Mouse (Mus musculus) intestine, embryonic 14.5 days (tissue): ENCODE measurements around the gene Rnh1. TPM values are rescaled to one million over a fixed set of nuclear protein-coding genes. Genes with fewer than 3 reads are reported as not detected.

Experiments used
- ATAC-seq: fragments of 200-750 bp; cut with Nextera tagmentation; replicated peaks from 2 replicates; pipeline ENCODE4 v1.8.0; 2017; ENCODE audit warnings: low read depth, moderate number of reproducible peaks, moderate TSS enrichment, moderate library complexity; ENCODE audit not compliant: low FRiP score, low TSS enrichment
- DNase-seq: peaks from one replicate; pipeline ENCODE4 v3.0.0-alpha.2; 2018; ENCODE audit warnings: low spot score
- H3K27ac ChIP-seq: fragments of 300-500 bp; sonication (generic); 2 replicates; pipeline ENCODE4 v1.5.1; 2014; ENCODE audit warnings: low read depth, mild to moderate bottlenecking, control low read depth
- H3K27me3 ChIP-seq: fragments of 300-500 bp; sonication (generic); replicated peaks from 2 replicates; pipeline ENCODE4 v1.6.1; 2014; ENCODE audit warnings: low read length, control low read depth; ENCODE audit not compliant: control insufficient read depth, insufficient read depth
- H3K36me3 ChIP-seq: fragments of 300-500 bp; sonication (generic); 2 replicates; pipeline ENCODE4 v1.6.1; 2014; ENCODE audit warnings: low read length, control low read depth; ENCODE audit not compliant: control insufficient read depth, insufficient read depth
- H3K4me1 ChIP-seq: fragments of 300-500 bp; sonication (generic); replicated peaks from 2 replicates; pipeline ENCODE4 v1.6.1; 2014; ENCODE audit warnings: low read length, control low read depth, mixed read lengths; ENCODE audit not compliant: control insufficient read depth, insufficient read depth
- H3K4me2 ChIP-seq: fragments of 300-500 bp; sonication (generic); 2 replicates; pipeline ENCODE4 v1.6.1; 2014; ENCODE audit warnings: low read length
- H3K4me3 ChIP-seq: fragments of 300-500 bp; sonication (generic); 2 replicates; pipeline ENCODE4 v1.5.1; 2014; ENCODE audit warnings: low read depth, low read length, control low read depth, mixed read lengths
- H3K9ac ChIP-seq: fragments of 300-500 bp; sonication (generic); 2 replicates; pipeline ENCODE4 v1.6.1; 2014; ENCODE audit warnings: mild to moderate bottlenecking, low read length
- H3K9me3 ChIP-seq: fragments of 300-500 bp; sonication (generic); 2 replicates; pipeline ENCODE4 v1.6.1; 2016; ENCODE audit warnings: low read length, control low read depth; ENCODE audit not compliant: control insufficient read depth
- WGBS: fragments of 180-500 bp; shearing (Covaris S2); extraction: QIAGEN DNeasy Blood & Tissue Kit; methylation state at CpG from one replicate; pipeline ENCODE4 v1.1.7; 2014; 5-methylcytosine and 5-hydroxymethylcytosine counted together
- polyA plus RNA-seq: library from polyadenylated mRNA; unstranded; fragments of >200 nt; fragmentation: Nextera tagmentation; extraction: Ambion mirVana; gene quantifications from 2 replicates; pipeline ENCODE4 v1.2.1, GENCODE M21; 2014

Rnh1 gene
- polyA plus RNA-seq, 1 experiment from 2014 or later = 123 TPM

- Histone ChIP-seq H3K27ac (no peak overlapping the region), H3K9me3 (no peaks in the 10 kb centered on the region), H3K4me2 (no peak overlapping the region), H3K4me1 (peaks cover 10% of the 10 kb centered on the region), H3K4me3 (no peak overlapping the region), H3K36me3 (peaks cover 33% of the 10 kb centered on the region), H3K9ac (no peak overlapping the region), H3K27me3 (no peaks in the 10 kb centered on the region)
- no peak for ATAC-seq
- no peak for DNase-seq
- WGBS = 92% methylated on average over 3 of the region's 3 CpGs
Measured at GRCm38 (mm10) chr7:141190220-141190619, 17.6 kb upstream of the Rnh1 start.

- Histone ChIP-seq H3K27me3 (no peaks in the 10 kb centered on the region), H3K27ac (no peak overlapping the region), H3K4me2 (no peak overlapping the region), H3K4me1 (peaks cover 8% of the 10 kb centered on the region), H3K36me3 (peaks cover 33% of the 10 kb centered on the region), H3K4me3 (no peak overlapping the region), H3K9ac (no peak overlapping the region), H3K9me3 (no peaks in the 10 kb centered on the region)
- ATAC-seq (no peak), DNase-seq (no peak)
- WGBS = 89% methylated on average over 3 of the region's 3 CpGs
Measured at GRCm38 (mm10) chr7:141188733-141189132, 16.1 kb upstream of the Rnh1 start.

GRCm38 (mm10) chr7:141188194-141188593 lies 15.5 kb upstream of the Rnh1 start:
- Histone ChIP-seq H3K9ac (no peak overlapping the region), H3K27ac (no peak overlapping the region), H3K4me3 (no peak overlapping the region), H3K27me3 (no peaks in the 10 kb centered on the region), H3K36me3 (peaks cover 33% of the 10 kb centered on the region), H3K9me3 (no peaks in the 10 kb centered on the region), H3K4me1 (peaks cover 8% of the 10 kb centered on the region), H3K4me2 (no peak overlapping the region)
- DNase-seq (no peak), ATAC-seq (no peak)
- WGBS = 66% methylated on average over 3 of the region's 3 CpGs

- 1% methylated on average over 8 of the region's 8 CpGs for WGBS
- Histone ChIP-seq H3K4me2 (no peak overlapping the region), H3K27ac (no peak overlapping the region)
Measured at GRCm38 (mm10) chr7:141176173-141176572, 3.5 kb upstream of the Rnh1 start.

GRCm38 (mm10) chr7:141175068-141175467 lies 2.4 kb upstream of the Rnh1 start:
- Histone ChIP-seq H3K27ac (no peak overlapping the region), H3K36me3 (no peaks in the 10 kb centered on the region), H3K4me2 (no peak overlapping the region), H3K9me3 (no peaks in the 10 kb centered on the region), H3K4me3 (no peak overlapping the region), H3K27me3 (no peaks in the 10 kb centered on the region), H3K9ac (no peak overlapping the region), H3K4me1 (peaks cover 11% of the 10 kb centered on the region; the same call in 1 of the 2 replicates)
- DNase-seq (no peak), ATAC-seq (no peak)
- 94% methylated on average over 4 of the region's 4 CpGs for WGBS

More at GRCm38 (mm10) chr7:141176173-141176572, 3.5 kb upstream of the Rnh1 start:
- Histone ChIP-seq H3K4me1 (peaks cover 11% of the 10 kb centered on the region; the same call in 1 of the 2 replicates), H3K27me3 (no peaks in the 10 kb centered on the region), H3K9ac (no peak overlapping the region), H3K4me3 (no peak overlapping the region), H3K36me3 (no peaks in the 10 kb centered on the region), H3K9me3 (no peaks in the 10 kb centered on the region)
- ATAC-seq (no peak), DNase-seq (peak; percentile 91)

- H3K4me1 ChIP-seq = peaks cover 21% of the 10 kb centered on the region
- H3K9ac ChIP-seq = peak overlapping the region; percentile 64
- no peaks in the 10 kb centered on the region for H3K36me3 ChIP-seq
- DNase-seq (no peak), ATAC-seq (no peak)
- WGBS = 77% methylated on average over 5 of the region's 5 CpGs
- peak overlapping the region; percentile 78 for H3K4me2 ChIP-seq
- peak overlapping the region; percentile 94 for H3K27ac ChIP-seq
- peak overlapping the region; percentile 58 for H3K4me3 ChIP-seq
- H3K27me3 ChIP-seq = no peaks in the 10 kb centered on the region
- no peaks in the 10 kb centered on the region for H3K9me3 ChIP-seq
Measured at GRCm38 (mm10) chr7:141173323-141173850, 730 bp upstream of the Rnh1 start.

GRCm38 (mm10) chr7:141169866-141170265 lies 2.8 kb downstream of the Rnh1 start:
- Histone ChIP-seq H3K36me3 (0 out of 2 replicates have a peak, but pooled peaks cover 9% of the 10 kb centered on the region), H3K27ac (no peak overlapping the region), H3K4me2 (no peak overlapping the region), H3K9me3 (no peaks in the 10 kb centered on the region), H3K4me3 (no peak overlapping the region), H3K9ac (no peak overlapping the region), H3K27me3 (no peaks in the 10 kb centered on the region), H3K4me1 (peaks cover 27% of the 10 kb centered on the region)
- ATAC-seq = no peak
- DNase-seq = no peak

GRCm38 (mm10) chr7:141169300-141169699 lies 3.4 kb downstream of the Rnh1 start:
- H3K4me1 ChIP-seq = peaks cover 27% of the 10 kb centered on the region
- 35% methylated on average over 1 of the region's 1 CpGs for WGBS
- H3K9me3 ChIP-seq = no peaks in the 10 kb centered on the region
- no peaks in the 10 kb centered on the region for H3K27me3 ChIP-seq
- H3K27ac ChIP-seq = peak overlapping the region; percentile 68
- DNase-seq = no peak
- H3K4me2 ChIP-seq = no peak overlapping the region
- H3K4me3 ChIP-seq = no peak overlapping the region
- H3K9ac ChIP-seq = no peak overlapping the region
- 0 out of 2 replicates have a peak, but pooled peaks cover 11% of the 10 kb centered on the region for H3K36me3 ChIP-seq
- no peak for ATAC-seq

GRCm38 (mm10) chr7:141168518-141168953 lies 4.1 kb downstream of the Rnh1 start:
- ATAC-seq (peak; percentile 22), DNase-seq (peak; percentile 76)
- peaks cover 19% of the 10 kb centered on the region for H3K36me3 ChIP-seq
- peak overlapping the region; percentile 49 for H3K4me3 ChIP-seq
- H3K9ac ChIP-seq = peak overlapping the region; percentile 72
- H3K9me3 ChIP-seq = no peaks in the 10 kb centered on the region
- H3K27ac ChIP-seq = peak overlapping the region; percentile 68
- WGBS = 2% methylated on average over 22 of the region's 22 CpGs
- H3K4me2 ChIP-seq = peak overlapping the region; percentile 66
- no peaks in the 10 kb centered on the region for H3K27me3 ChIP-seq
- peaks cover 27% of the 10 kb centered on the region for H3K4me1 ChIP-seq
